Mouse (Mus musculus) hindbrain, embryonic 11.5 days (tissue): ENCODE results near the gene Tead1. TPM values are rescaled to one million over a fixed set of nuclear protein-coding genes. Genes with fewer than 3 reads are reported as not detected.

Source experiments
- ATAC-seq: fragments of 200-750 bp; cut with Nextera tagmentation; 2 replicates; pipeline ENCODE4 v1.8.0; 2017; ENCODE audit warnings: mild to moderate bottlenecking, moderate TSS enrichment, moderate library complexity; ENCODE audit not compliant: low FRiP score
- DNase-seq: peaks from one replicate; pipeline ENCODE4 v3.0.0-alpha.2; 2015; ENCODE audit warnings: low spot score
- H3K27ac ChIP-seq: fragments of 300-500 bp; sonication (generic); 2 replicates; pipeline ENCODE4 v1.5.1; 2014; ENCODE audit warnings: mild to moderate bottlenecking, low read depth, low read length
- H3K27me3 ChIP-seq: fragments of 300-500 bp; sonication (generic); 2 replicates; pipeline ENCODE4 v1.6.1; 2014; ENCODE audit warnings: mild to moderate bottlenecking, low read length, moderate library complexity, mixed read lengths; ENCODE audit not compliant: control insufficient read depth, insufficient read depth
- H3K36me3 ChIP-seq: fragments of 300-500 bp; sonication (generic); 2 replicates; pipeline ENCODE4 v1.6.1; 2014; ENCODE audit warnings: mild to moderate bottlenecking, low read length, moderate library complexity, mixed read lengths; ENCODE audit not compliant: control insufficient read depth, insufficient read depth
- H3K4me1 ChIP-seq: fragments of 300-500 bp; sonication (generic); replicated peaks from 2 replicates; pipeline ENCODE4 v1.6.1; 2014; ENCODE audit warnings: low read length, mixed read lengths; ENCODE audit not compliant: control insufficient read depth, insufficient read depth
- H3K4me2 ChIP-seq: fragments of 300-500 bp; sonication (generic); replicated peaks from 2 replicates; pipeline ENCODE4 v1.6.1; 2014; ENCODE audit warnings: mild to moderate bottlenecking, low read depth, low read length
- H3K4me3 ChIP-seq: fragments of 300-500 bp; sonication (generic); 2 replicates; pipeline ENCODE4 v1.5.1; 2014; ENCODE audit warnings: low read depth, low read length
- H3K9ac ChIP-seq: fragments of 300-500 bp; sonication (generic); 2 replicates; pipeline ENCODE4 v1.6.1; 2014; ENCODE audit warnings: low read depth, low read length
- H3K9me3 ChIP-seq: fragments of 300-500 bp; sonication (generic); 2 replicates; pipeline ENCODE4 v1.6.1; 2016; ENCODE audit warnings: low read length; ENCODE audit not compliant: control insufficient read depth
- WGBS: fragments of 180-500 bp; shearing (Covaris S2); extraction: QIAGEN DNeasy Blood & Tissue Kit; methylation state at CpG from one replicate; pipeline ENCODE4 v1.1.7; 2014; 5-methylcytosine and 5-hydroxymethylcytosine counted together
- polyA plus RNA-seq: library from polyadenylated mRNA; unstranded; fragments of >200 nt; fragmentation: Nextera tagmentation; extraction: Ambion mirVana; gene quantifications from 2 replicates; pipeline ENCODE4 v1.2.1, GENCODE M21; 2014

Gene Tead1
- polyA plus RNA-seq, 1 experiment from 2014 or later, result 23.2 TPM

GRCm38 (mm10) chr7:112680498-112681251, 1.6 kb downstream of the Tead1 start:
- peak; percentile 61 for DNase-seq
- Histone ChIP-seq H3K4me3 (peak overlapping the region; percentile 94), H3K9me3 (no peaks in the 10 kb centered on the region), H3K4me2 (peak overlapping the region; percentile 81), H3K27ac (peak overlapping the region; percentile 34; the same call in 1 of the 2 replicates), H3K27me3 (no peaks in the 10 kb centered on the region; the same call in 1 of the 2 replicates), H3K36me3 (no peaks in the 10 kb centered on the region), H3K9ac (peak overlapping the region; percentile 94), H3K4me1 (peaks cover 10% of the 10 kb centered on the region)
- under 1% methylated on average over 22 of the region's 22 CpGs for WGBS
- no peak for ATAC-seq

- Histone ChIP-seq H3K36me3 (no peaks in the 10 kb centered on the region), H3K27me3 (no peaks in the 10 kb centered on the region), H3K4me1 (peaks cover 18% of the 10 kb centered on the region), H3K27ac (peak overlapping the region; percentile 73), H3K9ac (peak overlapping the region; percentile 4; the same call in 1 of the 2 replicates), H3K4me2 (peak overlapping the region; percentile 27), H3K4me3 (no peak overlapping the region), H3K9me3 (no peaks in the 10 kb centered on the region)
- peak; percentile 83 for ATAC-seq
- DNase-seq, result peak; percentile 67
- WGBS, result 2% methylated on average over 23 of the region's 23 CpGs
Measured at GRCm38 (mm10) chr7:112684626-112685561, 5.8 kb downstream of the Tead1 start.

DNA sequence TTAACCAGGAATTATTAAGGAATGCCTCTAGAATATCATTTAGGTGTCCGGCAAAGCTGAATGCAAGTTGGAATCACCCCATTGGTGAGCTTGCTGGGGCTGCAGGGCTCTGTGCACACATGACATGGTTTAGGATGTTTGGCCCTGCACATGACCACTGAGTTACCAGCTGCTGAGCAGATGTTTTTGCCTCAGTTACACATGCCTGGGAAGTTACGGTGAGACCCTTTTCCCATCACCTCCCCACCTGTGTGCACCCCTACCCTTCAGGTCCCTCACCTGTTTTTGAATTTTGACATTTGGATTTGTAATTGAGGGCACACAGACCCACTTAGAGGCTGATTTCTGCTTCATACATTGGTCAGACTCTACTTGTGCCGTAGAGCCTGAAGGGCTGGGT, 6.9 kb downstream of the Tead1 start:
- no peak for DNase-seq
- Histone ChIP-seq H3K4me3 (no peak overlapping the region), H3K4me2 (peak overlapping the region; percentile 13; the same call in 1 of the 2 replicates), H3K27me3 (no peaks in the 10 kb centered on the region), H3K9ac (no peak overlapping the region), H3K4me1 (peaks cover 20% of the 10 kb centered on the region), H3K9me3 (no peaks in the 10 kb centered on the region), H3K27ac (peak overlapping the region; percentile 73), H3K36me3 (no peaks in the 10 kb centered on the region)
- WGBS, result 46% methylated on average over 3 of the region's 3 CpGs
- ATAC-seq, result no peak

GRCm38 (mm10) chr7:112686586-112686985, 7.5 kb downstream of the Tead1 start:
- no peak for DNase-seq
- no peak overlapping the region for H3K4me3 ChIP-seq
- H3K9me3 ChIP-seq, result no peaks in the 10 kb centered on the region
- H3K36me3 ChIP-seq, result no peaks in the 10 kb centered on the region
- H3K27ac ChIP-seq, result no peak overlapping the region; the same call in 1 of the 2 replicates
- H3K4me2 ChIP-seq, result no peak overlapping the region
- H3K9ac ChIP-seq, result peak overlapping the region; percentile 33; the same call in 1 of the 2 replicates
- no peaks in the 10 kb centered on the region for H3K27me3 ChIP-seq
- no peak for ATAC-seq
- peaks cover 23% of the 10 kb centered on the region for H3K4me1 ChIP-seq
- WGBS, result 31% methylated on average over 10 of the region's 10 CpGs

DNA sequence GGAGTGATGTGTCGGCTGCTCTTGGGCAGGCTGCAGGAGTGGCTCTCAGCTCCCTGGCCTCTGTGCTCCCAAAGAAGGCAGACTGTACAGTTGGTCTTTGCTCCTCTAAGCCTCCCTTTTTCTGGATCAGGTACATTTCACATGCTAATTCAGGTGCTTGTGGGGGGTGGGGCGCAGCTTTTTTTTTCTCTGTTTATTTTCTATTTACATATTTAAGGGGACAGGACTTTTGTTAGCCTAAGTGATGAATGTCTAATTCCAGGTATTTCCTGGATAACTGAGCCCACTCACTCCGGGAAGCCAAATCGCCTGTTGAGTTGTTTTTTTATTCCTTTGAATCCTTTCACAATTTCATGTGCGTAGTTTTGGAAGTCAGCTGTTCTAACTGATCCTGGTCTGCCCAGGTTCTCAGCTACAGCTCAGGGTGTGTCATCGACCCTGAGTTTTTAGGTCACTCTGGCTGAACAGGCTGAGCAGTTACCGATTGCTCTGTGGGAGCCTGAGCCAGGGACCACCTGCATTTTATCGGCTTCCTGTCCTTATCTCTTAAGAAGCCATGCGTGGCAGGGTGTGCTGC, 9.4 kb downstream of the Tead1 start:
- Histone ChIP-seq H3K9ac (no peak overlapping the region), H3K4me3 (no peak overlapping the region), H3K27ac (no peak overlapping the region), H3K27me3 (no peaks in the 10 kb centered on the region), H3K4me1 (peaks cover 18% of the 10 kb centered on the region), H3K36me3 (no peaks in the 10 kb centered on the region), H3K9me3 (no peaks in the 10 kb centered on the region), H3K4me2 (no peak overlapping the region)
- ATAC-seq, result no peak
- no peak for DNase-seq
- 31% methylated on average over 9 of the region's 9 CpGs for WGBS

DNA sequence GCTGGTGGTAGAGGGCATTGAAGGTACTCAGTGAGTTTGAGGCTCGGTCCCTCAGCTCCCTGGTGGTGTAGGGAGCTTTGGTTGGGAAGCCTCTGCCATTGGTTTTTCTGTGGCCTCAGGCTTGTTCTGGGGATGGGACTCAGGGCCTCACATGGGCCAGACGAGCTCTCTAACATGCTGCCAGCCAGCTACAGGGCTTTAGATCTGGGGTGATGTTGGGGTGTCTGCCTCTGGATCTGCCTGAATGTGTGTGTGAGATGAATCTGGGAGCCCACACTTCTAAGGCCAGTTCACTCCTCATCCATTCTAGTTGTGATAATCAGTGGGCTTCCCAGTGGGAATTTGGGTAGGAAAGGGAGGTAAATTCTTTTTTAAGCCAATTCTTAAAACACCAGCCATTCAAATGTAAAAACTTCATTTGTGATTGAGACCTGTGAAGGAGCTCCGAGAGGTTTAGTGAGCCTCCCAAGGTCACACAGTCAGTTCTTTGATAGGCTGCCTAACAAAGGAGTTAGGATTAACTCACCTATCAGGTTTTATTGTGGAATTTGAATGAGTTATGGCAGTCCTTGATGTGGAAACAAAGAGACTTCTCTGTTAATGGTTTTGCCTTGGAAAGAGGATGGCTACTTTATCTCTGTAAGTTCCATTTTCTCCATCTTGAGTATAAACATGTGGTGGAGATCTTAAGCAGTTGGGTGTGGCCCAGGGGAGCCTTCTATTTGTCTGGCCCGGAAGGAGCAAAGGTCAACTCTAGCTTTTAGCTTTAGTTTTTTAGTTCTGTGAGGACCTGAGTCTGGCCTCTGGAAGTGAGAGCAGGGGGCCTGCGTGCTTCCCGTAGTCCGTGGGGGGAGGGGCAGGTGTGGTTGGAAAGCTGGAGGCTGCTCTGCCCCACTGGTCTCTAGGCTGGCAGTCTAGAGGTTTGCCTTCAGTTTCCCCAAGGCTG, 12.0 kb downstream of the Tead1 start:
- 18% methylated on average over 7 of the region's 7 CpGs for WGBS
- no peak overlapping the region for H3K4me2 ChIP-seq
- no peak overlapping the region for H3K9ac ChIP-seq
- H3K4me1 ChIP-seq, result peaks cover 13% of the 10 kb centered on the region
- H3K36me3 ChIP-seq, result no peaks in the 10 kb centered on the region
- no peaks in the 10 kb centered on the region for H3K27me3 ChIP-seq
- no peak for ATAC-seq
- no peak overlapping the region for H3K4me3 ChIP-seq
- no peak overlapping the region for H3K27ac ChIP-seq
- DNase-seq, result peak; percentile 47
- H3K9me3 ChIP-seq, result no peaks in the 10 kb centered on the region

DNA sequence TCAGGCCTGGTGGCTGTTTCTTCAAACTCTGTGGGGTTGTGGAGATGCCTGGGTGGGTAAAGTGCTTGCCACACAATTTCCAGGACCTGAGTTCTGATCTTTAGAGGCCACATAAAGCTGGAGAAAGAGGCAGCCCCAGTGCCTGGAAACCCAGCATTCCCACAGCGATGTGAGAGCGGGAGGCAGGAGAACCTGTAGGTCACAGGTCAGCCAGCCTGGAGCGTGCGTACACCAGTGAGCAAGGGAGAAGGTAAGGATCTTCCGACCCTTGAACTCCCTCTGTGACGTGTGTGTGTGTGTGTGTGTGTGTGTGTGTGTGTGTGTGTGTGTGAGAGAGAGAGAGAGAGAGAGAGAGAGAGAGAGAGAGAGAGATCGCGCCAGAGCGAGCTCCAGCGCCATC, 14.4 kb downstream of the Tead1 start:
- DNase-seq, result no peak
- H3K4me3 ChIP-seq, result no peak overlapping the region
- H3K27me3 ChIP-seq, result no peaks in the 10 kb centered on the region
- no peak overlapping the region for H3K27ac ChIP-seq
- no peak overlapping the region for H3K9ac ChIP-seq
- peaks cover 20% of the 10 kb centered on the region for H3K4me1 ChIP-seq
- 61% methylated on average over 10 of the region's 10 CpGs for WGBS
- H3K9me3 ChIP-seq, result no peaks in the 10 kb centered on the region
- ATAC-seq, result no peak
- H3K36me3 ChIP-seq, result no peaks in the 10 kb centered on the region
- H3K4me2 ChIP-seq, result no peak overlapping the region

GRCm38 (mm10) chr7:112696777-112697161, 17.7 kb downstream of the Tead1 start:
- peaks cover 16% of the 10 kb centered on the region for H3K4me1 ChIP-seq
- no peaks in the 10 kb centered on the region for H3K9me3 ChIP-seq
- DNase-seq (no peak), ATAC-seq (no peak)
- H3K4me2 ChIP-seq, result no peak overlapping the region
- no peak overlapping the region for H3K9ac ChIP-seq
- WGBS, result 60% methylated on average over 4 of the region's 4 CpGs
- no peaks in the 10 kb centered on the region for H3K27me3 ChIP-seq
- H3K36me3 ChIP-seq, result no peaks in the 10 kb centered on the region
- H3K27ac ChIP-seq, result 0 out of 2 replicates have a peak overlapping the region, but pooled peaks have one; percentile 51
- no peak overlapping the region for H3K4me3 ChIP-seq
